Mouse (Mus musculus): ENCODE data around the gene Vmn1r219. TPM values are rescaled to one million over a fixed set of nuclear protein-coding genes. Genes with fewer than 3 reads are reported as not detected.
"Not testable (repeated sequence)": the region's sequence is repeated elsewhere in the genome, so short reads cannot be mapped to it uniquely, and the experiment has no call there.

Gene Vmn1r219
- total RNA-seq (2021) = not detected

DNA sequence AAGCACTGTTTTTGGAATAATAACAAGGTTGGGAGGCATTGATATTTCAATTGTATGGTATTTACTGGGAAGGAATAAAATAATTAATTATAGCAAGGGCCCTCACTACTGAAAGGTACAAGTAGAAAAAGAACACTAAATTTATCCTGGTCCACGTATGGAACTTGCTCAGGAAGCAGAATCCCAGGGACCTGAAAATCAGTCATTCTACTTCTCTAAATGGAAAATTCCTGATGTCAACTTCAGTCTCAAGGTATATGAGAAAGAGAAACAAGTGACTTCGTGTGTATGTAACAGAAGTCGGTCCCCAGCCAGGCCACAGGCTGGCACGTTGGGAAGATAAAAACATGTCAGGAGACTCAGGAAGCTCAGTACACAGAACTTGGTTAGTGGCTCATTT, at the start of gene Vmn1r219:
TSS of gene Vmn1r219 (plus strand) at position 301 of the 400 bp plus-strand sequence.
- intact Hi-C loops (cut with DNase I) = no loop called here

DNA sequence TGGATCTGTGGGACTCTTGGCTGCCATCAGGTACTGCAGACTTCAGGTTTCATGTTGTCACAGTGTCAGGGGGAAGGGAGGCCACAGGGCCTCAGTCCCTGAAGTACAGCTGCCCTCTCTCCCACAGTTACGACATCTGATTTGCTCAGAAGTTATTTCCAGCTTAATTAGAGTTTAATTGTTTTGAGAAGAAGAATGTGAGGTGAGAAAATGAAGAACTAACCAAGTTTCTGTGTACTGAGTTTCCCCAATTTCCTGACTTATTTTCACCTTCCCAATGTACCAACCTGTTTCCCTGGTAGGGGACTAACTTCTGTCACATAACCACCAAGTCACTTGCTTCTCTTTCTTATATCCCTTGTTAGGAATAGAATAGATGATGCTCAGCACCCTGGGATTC, 41.0 kb upstream of the Vmn1r219 start, which contains the start of gene Vmn1r217:
TSS of gene Vmn1r217 (minus strand) at position 101 of the 400 bp plus-strand sequence.
- intact Hi-C loops (cut with DNase I); DNase-seq (ENCODE audit: low spot score in 2 of 2): not testable (repeated sequence)

More for the DNA sequence above, at the start of gene Vmn1r219:
- DNase-seq (ENCODE audit: low spot score in 2 of 2) = no peak

DNA sequence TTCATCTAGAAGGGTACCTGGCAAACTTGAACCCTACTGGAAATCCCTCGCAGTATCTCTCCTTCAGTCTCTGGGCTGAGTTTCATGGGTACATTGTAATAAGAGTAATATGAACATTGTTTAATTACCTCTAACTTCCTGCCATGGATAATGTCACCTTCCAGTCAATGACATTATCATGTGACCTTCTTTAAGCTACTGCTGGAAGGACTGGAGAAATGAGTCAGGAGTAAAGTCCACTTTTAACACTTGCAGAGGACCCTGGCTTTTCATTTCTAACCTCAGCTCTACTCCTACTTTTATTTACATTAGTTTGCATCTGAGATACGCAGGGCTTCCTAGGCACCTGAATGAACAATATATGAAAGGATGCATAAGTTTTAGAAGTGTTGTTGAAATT, 38.5 kb upstream of the Vmn1r219 start:
- DNase-seq (ENCODE audit: low spot score in 2 of 2) = no peak
- intact Hi-C loops (cut with DNase I) = no loop called here

DNA sequence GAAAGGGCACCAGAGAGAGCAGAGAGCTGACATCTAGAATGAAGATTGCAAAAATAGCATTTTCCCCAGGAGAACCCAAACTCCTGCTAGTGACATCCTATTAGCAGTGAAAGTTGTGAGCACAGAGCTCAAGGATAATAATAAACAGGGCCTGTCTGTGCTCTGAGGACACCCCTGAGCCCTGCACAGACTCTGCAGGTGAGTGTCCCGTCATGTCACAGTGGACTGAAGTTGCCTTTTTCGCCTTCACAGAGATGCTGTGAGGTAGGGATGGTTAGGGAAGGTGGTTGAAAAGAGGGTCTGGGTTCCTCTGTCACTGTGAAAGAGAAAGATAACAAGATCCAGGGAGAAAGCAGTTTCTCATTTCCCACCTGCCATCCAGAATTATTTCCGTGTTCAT, 26.0 kb upstream of the Vmn1r219 start, which contains the start of gene Vmn1r218:
TSS of gene Vmn1r218 (plus strand) at position 57 of the 400 bp plus-strand sequence.
- intact Hi-C loops (cut with DNase I) = no loop called here

DNA sequence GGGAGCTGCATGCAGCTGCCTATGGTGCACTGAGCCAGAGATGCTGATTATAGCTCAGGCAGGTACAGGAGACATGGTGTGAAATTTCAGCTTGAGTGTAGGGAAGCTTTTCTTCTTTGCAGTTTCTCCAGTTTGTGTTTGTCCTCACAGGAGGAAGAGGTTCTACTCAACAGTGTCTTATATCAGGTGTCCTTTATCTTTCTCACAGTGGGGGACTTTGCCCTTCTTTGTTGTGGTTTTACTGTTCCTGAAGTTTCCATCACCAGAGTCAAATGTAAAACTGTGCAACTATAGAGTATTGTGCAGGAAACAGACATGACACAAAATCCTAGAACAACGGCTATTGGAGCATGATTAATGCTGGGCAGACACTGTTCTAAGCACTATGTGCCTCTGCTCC, 25.6 kb upstream of the Vmn1r219 start:
- no peak for DNase-seq (ENCODE audit: low spot score in 2 of 2)
- intact Hi-C loops (cut with DNase I) = no loop called here

More for the DNA sequence above, 26.0 kb upstream of the Vmn1r219 start, which contains the start of gene Vmn1r218:
- no peak for DNase-seq (ENCODE audit: low spot score in 2 of 2)

DNA sequence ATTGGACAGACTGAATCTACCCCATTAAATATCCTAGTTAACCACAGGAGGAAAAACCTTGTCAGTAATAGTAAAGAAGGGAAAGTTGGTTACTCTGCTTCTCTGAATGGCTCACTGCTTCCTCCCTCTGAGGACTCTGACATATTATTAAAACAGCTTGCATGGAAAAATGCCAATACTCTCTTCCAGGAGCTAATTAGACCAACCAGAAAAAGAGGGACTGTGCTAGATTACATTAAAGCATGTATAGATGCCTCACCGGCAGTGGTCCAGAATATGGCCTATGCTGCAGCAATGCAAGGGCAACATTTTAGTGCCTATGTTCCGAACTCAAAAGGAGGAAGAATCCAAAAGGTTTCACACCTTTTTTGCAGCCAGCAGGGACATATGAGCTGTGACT, 20.2 kb upstream of the Vmn1r219 start:
- intact Hi-C loops (cut with DNase I) = no loop called here
- no peak for DNase-seq (ENCODE audit: low spot score in 2 of 2)

DNA sequence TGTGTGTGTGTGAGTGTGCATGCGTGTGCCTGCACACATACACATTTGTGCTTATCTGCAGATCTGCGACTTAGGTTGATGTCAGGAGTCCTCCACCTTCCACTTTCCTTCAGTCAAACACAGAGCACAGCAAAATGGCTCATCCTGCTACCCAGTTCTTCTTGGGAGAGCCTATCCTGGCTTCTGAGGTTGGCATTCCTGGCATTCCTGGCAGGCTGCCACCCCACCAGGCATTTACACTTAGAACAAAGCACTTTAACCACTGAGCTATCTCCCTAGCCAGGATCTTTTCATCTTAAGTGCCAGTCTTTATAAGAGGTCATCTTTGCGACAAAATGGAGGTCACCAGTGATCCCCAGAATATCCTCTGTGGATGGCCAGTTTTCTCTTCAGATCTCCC, 1.3 kb upstream of the Vmn1r219 start:
- DNase-seq (ENCODE audit: low spot score in 2 of 2) = no peak

DNA sequence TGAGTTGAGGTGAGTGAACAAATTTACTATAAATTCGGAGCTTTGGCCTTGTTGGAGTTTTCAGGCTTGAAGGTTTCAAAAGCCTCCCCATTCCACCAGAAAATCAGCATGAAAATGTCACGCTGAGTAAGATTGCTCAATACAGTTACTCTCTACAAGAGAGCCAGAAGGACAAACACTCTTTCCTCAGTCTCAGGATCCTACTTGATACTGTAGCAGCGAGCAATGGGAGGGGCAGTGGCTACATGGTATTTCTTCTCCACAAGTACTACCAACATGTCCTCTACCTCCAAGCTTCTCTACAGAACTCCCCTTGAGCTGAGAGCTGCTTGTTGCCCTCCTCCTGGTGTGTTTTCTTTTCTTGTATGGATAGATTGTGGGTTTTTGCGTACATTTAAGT, 7.4 kb downstream of the Vmn1r219 start:
- intact Hi-C loops (cut with DNase I); DNase-seq (ENCODE audit: low spot score in 2 of 2): not testable (repeated sequence)

More for the DNA sequence above, 1.3 kb upstream of the Vmn1r219 start:
- intact Hi-C loops (cut with DNase I) = no loop called here

DNA sequence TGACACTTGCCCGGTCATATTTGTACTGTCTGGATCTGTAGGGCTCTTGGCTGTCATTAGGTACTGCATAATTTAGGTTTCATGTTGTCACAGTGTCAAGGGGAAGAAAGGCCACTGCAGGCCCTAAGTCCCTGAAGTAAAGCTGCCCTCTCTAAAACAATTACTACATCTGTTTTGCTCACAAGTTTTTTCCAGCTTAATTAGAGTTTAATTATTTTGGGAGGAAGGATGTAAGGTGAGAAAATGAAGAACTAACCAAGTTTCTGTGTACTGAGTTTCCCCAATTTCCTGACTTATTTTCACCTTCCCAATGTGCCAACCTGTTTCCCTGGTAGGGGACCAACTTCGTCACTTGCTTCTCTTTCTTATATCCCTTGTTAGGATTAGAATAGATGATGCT, 28.8 kb downstream of the Vmn1r219 start, which contains the start of gene Vmn1r220:
TSS of gene Vmn1r220 (minus strand) at position 101 of the 400 bp plus-strand sequence.
- no peak for DNase-seq (ENCODE audit: low spot score in 2 of 2)
- intact Hi-C loops (cut with DNase I) = no loop called here

DNA sequence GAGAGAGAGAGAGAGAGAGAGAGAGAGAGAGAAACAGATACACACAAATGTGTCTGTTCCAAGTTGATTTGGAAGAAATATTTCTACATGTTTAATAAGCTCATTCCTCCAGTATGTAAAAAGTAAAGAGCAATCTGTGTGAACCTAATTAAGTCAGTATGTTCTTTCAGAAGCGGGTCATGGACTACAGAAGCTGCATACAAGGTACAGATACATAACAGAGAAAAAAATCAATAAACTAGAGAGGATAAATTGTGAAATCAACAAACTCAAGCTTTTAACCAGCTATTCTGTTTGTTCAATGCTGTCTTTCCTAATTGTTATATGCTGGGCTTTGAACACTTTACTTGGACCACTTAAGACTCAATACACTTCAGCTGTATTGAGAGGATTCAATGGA, 44.8 kb downstream of the Vmn1r219 start:
- DNase-seq (ENCODE audit: low spot score in 2 of 2); intact Hi-C loops (cut with DNase I): not testable (repeated sequence)

DNA sequence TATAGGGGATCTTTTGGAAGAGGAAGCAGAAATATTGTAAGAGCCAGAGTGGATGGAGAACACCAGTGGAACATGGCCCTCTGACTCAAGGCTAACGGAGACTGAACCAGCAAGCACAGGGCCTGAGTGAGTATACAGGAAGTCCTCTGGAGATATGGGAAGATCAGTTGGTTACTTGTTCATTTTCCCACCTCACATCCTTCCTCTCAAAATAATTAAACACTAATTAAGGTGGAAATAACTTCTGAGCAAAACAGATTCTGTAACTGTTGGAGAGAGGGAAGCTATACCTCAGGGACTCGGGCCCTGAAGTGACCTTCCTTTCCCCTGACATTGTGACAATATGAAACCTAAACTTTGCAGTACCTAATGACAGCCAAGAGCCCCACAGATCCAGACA, 54.7 kb downstream of the Vmn1r219 start, which contains the start of gene Vmn1r221:
TSS of gene Vmn1r221 (plus strand) at position 301 of the 400 bp plus-strand sequence.
- intact Hi-C loops (cut with DNase I); DNase-seq (ENCODE audit: low spot score in 2 of 2): not testable (repeated sequence)

Other genes with a start within 250 kb of the Vmn1r219 start
- not detected for gene Vmn1r213, start 151.7 kb upstream of the Vmn1r219 start, total RNA-seq (2021)
- gene Vmn1r214, start 128.9 kb upstream of the Vmn1r219 start, total RNA-seq (2021) = not detected
- gene Vmn1r215, start 91.3 kb upstream of the Vmn1r219 start, total RNA-seq (2021) = not detected
- not detected for gene Vmn1r217, start 41.1 kb upstream of the Vmn1r219 start, total RNA-seq (2021)
- not detected for gene Vmn1r218, start 26.2 kb upstream of the Vmn1r219 start, total RNA-seq (2021)
- not detected for gene Vmn1r220, start 28.7 kb downstream of the Vmn1r219 start, total RNA-seq (2021)
- not detected for gene Vmn1r221, start 54.8 kb downstream of the Vmn1r219 start, total RNA-seq (2021)
- gene Vmn1r222, start 76.6 kb downstream of the Vmn1r219 start, total RNA-seq (2021) = not detected
- not detected for gene Vmn1r223, start 87.8 kb downstream of the Vmn1r219 start, total RNA-seq (2021)
- gene Zfp322a, start 209.9 kb downstream of the Vmn1r219 start, total RNA-seq (2021) = 10 to 100 TPM; 26.3 to 35.5 TPM

Data from left cerebral cortex, postnatal 36 days (tissue).